12 mouse cellular contexts compared by ENCODE assay signal in the genomic region with DNA sequence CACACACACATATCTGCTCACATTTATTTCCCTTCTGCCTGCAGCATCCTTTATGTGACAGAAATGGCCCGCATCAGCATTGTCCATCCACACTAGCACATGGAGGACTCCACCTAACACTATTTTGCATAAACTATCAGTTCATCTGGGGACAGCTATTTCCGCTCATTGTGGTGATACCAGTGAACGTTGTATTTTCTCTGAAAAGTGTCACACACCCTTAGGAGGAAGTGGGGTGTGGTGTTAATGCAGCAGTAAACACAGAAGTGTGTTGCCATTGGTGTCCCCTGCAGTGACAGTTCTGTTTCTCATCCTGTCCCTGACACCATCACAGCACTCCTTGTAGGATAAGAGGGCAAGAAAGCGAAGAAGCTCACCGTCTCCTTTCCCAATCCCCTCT. TPM values are rescaled to one million over a fixed set of nuclear protein-coding genes. Genes with fewer than 3 reads are reported as not detected.
A peak's percentile ranks its signal among the peaks of the same experiment; 100 is the strongest.
DNase-seq lines count a peak whose midpoint lies in the region; ATAC-seq and TF ChIP-seq lines count a peak whose summit lies in the region.
"Had no signal": no experiment of that assay in that cellular context is flagged by ENCODE, and none has a peak within 500 bp of the region (broad histone marks: within the 10 kb centered on the region; RNA-seq: fewer than 3 reads in every experiment).

No protein-coding gene starts in this region.

- H3K4me3 ChIP-seq in kidney, adult 2 months (ENCODE audit: insufficient read depth, low read depth, low read length): no peak overlapping the region
- no peak overlapping the region for H3K4me3 ChIP-seq in kidney, embryonic 16.5 days (ENCODE audit: low read length)
- H3K4me3 ChIP-seq in forebrain, embryonic 13.5 days: no peak overlapping the region
- H3K4me3 ChIP-seq: forebrain, embryonic 12.5 days; hindbrain, embryonic 13.5 days; limb, embryonic 13.5 days; midbrain, embryonic 15.5 days had no signal

- peak overlapping the region; percentile 56; the same call in 1 of the 2 replicates for H3K27ac ChIP-seq in kidney, adult 2 months (ENCODE audit: insufficient read depth, low read depth, low read length)
- no peak overlapping the region for H3K27ac ChIP-seq in kidney, embryonic 16.5 days (ENCODE audit: low read length)
- no peak overlapping the region for H3K27ac ChIP-seq in forebrain, embryonic 13.5 days
- H3K27ac ChIP-seq: forebrain, embryonic 12.5 days; hindbrain, embryonic 13.5 days; limb, embryonic 13.5 days; midbrain, embryonic 15.5 days had no signal

- peak; percentile 65 for DNase-seq in kidney, adult 2 months
- DNase-seq in CD8-positive naive resting alpha-beta T cell, adult 2 months (ENCODE audit: low read depth in 2 of 2, low spot score in 2 of 2): peak; percentile 58 to 74
- DNase-seq in induced T-regulatory cell, adult 2 months (ENCODE audit: low read depth): peak; percentile 91
- DNase-seq in testis, postnatal 10 days (ENCODE audit: low spot score): no peak
- DNase-seq in ovary, postnatal 14 days (ENCODE audit: low spot score): no peak

- H3K4me1 ChIP-seq in kidney, adult 2 months (ENCODE audit: control insufficient read depth, insufficient read depth, low read length): no peaks in the 10 kb centered on the region
- H3K4me1 ChIP-seq in kidney, embryonic 16.5 days (ENCODE audit: insufficient read depth, low read length): no peaks in the 10 kb centered on the region
- no peaks in the 10 kb centered on the region for H3K4me1 ChIP-seq in forebrain, embryonic 13.5 days
- H3K4me1 ChIP-seq: forebrain, embryonic 12.5 days; hindbrain, embryonic 13.5 days; limb, embryonic 13.5 days; midbrain, embryonic 15.5 days had no signal

- no peaks in the 10 kb centered on the region for H3K36me3 ChIP-seq in kidney, adult 2 months (ENCODE audit: control insufficient read depth, insufficient read depth, low read length)
- H3K36me3 ChIP-seq in kidney, embryonic 16.5 days (ENCODE audit: insufficient read depth, low read length): no peaks in the 10 kb centered on the region
- no peaks in the 10 kb centered on the region for H3K36me3 ChIP-seq in forebrain, embryonic 13.5 days (ENCODE audit: poor library complexity, severe bottlenecking)
- H3K36me3 ChIP-seq: forebrain, embryonic 12.5 days; hindbrain, embryonic 13.5 days; limb, embryonic 13.5 days; midbrain, embryonic 15.5 days had no signal

- H3K9me3 ChIP-seq in kidney, embryonic 16.5 days (ENCODE audit: low read length): no peaks in the 10 kb centered on the region
- no peaks in the 10 kb centered on the region; the same call in 1 of the 2 replicates for H3K9me3 ChIP-seq in forebrain, embryonic 13.5 days (replicated peaks)
- H3K9me3 ChIP-seq: forebrain, embryonic 12.5 days; hindbrain, embryonic 13.5 days; limb, embryonic 13.5 days; midbrain, embryonic 15.5 days had no signal

- no peak overlapping the region for H3K9ac ChIP-seq in kidney, embryonic 16.5 days (replicated peaks; ENCODE audit: low read length)
- H3K9ac ChIP-seq in forebrain, embryonic 13.5 days: no peak overlapping the region
- H3K9ac ChIP-seq: forebrain, embryonic 12.5 days; hindbrain, embryonic 13.5 days; limb, embryonic 13.5 days; midbrain, embryonic 15.5 days had no signal

- H3K27me3 ChIP-seq in kidney, adult 2 months (replicated peaks; ENCODE audit: control insufficient read depth, insufficient read depth, low read length): no peaks in the 10 kb centered on the region
- H3K27me3 ChIP-seq in kidney, embryonic 16.5 days (ENCODE audit: insufficient read depth, low read length): no peaks in the 10 kb centered on the region
- H3K27me3 ChIP-seq in forebrain, embryonic 13.5 days: no peaks in the 10 kb centered on the region
- H3K27me3 ChIP-seq: forebrain, embryonic 12.5 days; hindbrain, embryonic 13.5 days; limb, embryonic 13.5 days; midbrain, embryonic 15.5 days had no signal

- ATAC-seq in kidney, embryonic 16.5 days (ENCODE audit: low FRiP score, low TSS enrichment): no peak
- peak; percentile 89 for ATAC-seq in megakaryocyte, adult 5-6 weeks (ENCODE audit: poor library complexity, severe bottlenecking)
- ATAC-seq in forebrain, embryonic 13.5 days: no peak
- ATAC-seq: midbrain, embryonic 15.5 days had no signal

- no peak for TF ChIP-seq POLR2A in kidney, adult 2 months (IDR thresholded peaks at IDR 0.05; ENCODE audit: low read depth, low read length)

- WGBS in kidney, adult 2 months: 69% methylated on average over 5 of the region's 5 CpGs
- 79% methylated on average over 5 of the region's 5 CpGs for WGBS in kidney, embryonic 16.5 days
- 86% methylated on average over 5 of the region's 5 CpGs for WGBS in forebrain, embryonic 13.5 days

- H3K4me2 ChIP-seq in kidney, embryonic 16.5 days (replicated peaks; ENCODE audit: low read depth, low read length): no peak overlapping the region
- no peak overlapping the region for H3K4me2 ChIP-seq in forebrain, embryonic 13.5 days
- H3K4me2 ChIP-seq: forebrain, embryonic 12.5 days; hindbrain, embryonic 13.5 days; limb, embryonic 13.5 days; midbrain, embryonic 15.5 days had no signal

- TF ChIP-seq CTCF in kidney, adult 2 months (conservative IDR thresholded peaks at IDR 0.05; ENCODE audit: insufficient read depth, insufficient read length, low read depth, low read length): no peak

RNA-seq across cellular contexts. Expression of gene Prkcq, which starts 46.2 kb away (rescaled TPM):
- polyA plus RNA-seq in kidney, adult 2 months (2012; rRNA removed): 3.6 and 5.1 TPM in 2 replicates
- polyA plus RNA-seq in kidney, embryonic 16.5 days (2015; fragmentation: Nextera tagmentation; extraction: Ambion mirVana): 5.0 and 5.5 TPM in 2 replicates
- 3.2 and 4.3 TPM in 2 replicates for total RNA-seq in megakaryocyte, adult 5-6 weeks (2015)
- total RNA-seq in megakaryocyte, adult 5-6 weeks (2017): 3.5 and 3.9 TPM in 2 replicates
- 1.1 and 1.8 TPM in 2 replicates for polyA plus RNA-seq in forebrain, embryonic 13.5 days (2015; fragmentation: Nextera tagmentation; extraction: Ambion mirVana)

Comparison
In these comparisons a context has a peak if more than half of its experiments do, and no peak if none do; other contexts are left out.
1. DNase-seq: peak in kidney, adult 2 months (single experiment), CD8-positive naive resting alpha-beta T cell, adult 2 months (2 of 2) and induced T-regulatory cell, adult 2 months (single experiment); none in testis, postnatal 10 days (single experiment) and ovary, postnatal 14 days (single experiment).